Mouse (Mus musculus) small intestine, adult 2 months (tissue): ENCODE measurements around the gene Fam120b. TPM values are rescaled to one million over a fixed set of nuclear protein-coding genes. Genes with fewer than 3 reads are reported as not detected.

Experiments used
- H3K27ac ChIP-seq: fragments of 200-500 bp; 2 replicates; pipeline ENCODE4 v1.5.1; 2012; ENCODE audit warnings: low read depth, low read length, control low read depth, inconsistent platforms; ENCODE audit not compliant: insufficient read depth
- H3K27me3 ChIP-seq: fragments of 200-500 bp; 2 replicates; pipeline ENCODE4 v1.6.1; 2012; ENCODE audit warnings: mild to moderate bottlenecking, moderate library complexity, low read length, inconsistent platforms; ENCODE audit not compliant: control insufficient read depth, insufficient read depth
- H3K36me3 ChIP-seq: fragments of 200-500 bp; 2 replicates; pipeline ENCODE4 v1.6.1; 2012; ENCODE audit warnings: mild to moderate bottlenecking, low read length, control low read depth, inconsistent platforms; ENCODE audit not compliant: control insufficient read depth, insufficient read depth
- H3K4me1 ChIP-seq: fragments of 200-500 bp; 2 replicates; pipeline ENCODE4 v1.6.1; 2012; ENCODE audit warnings: low read length, inconsistent platforms, mixed read lengths; ENCODE audit not compliant: control insufficient read depth, insufficient read depth, insufficient read length
- H3K4me3 ChIP-seq: fragments of 200-500 bp; 2 replicates; pipeline ENCODE4 v1.5.1; 2012; ENCODE audit warnings: low read depth, mild to moderate bottlenecking, control low read depth, inconsistent platforms, low read length, moderate library complexity
- CTCF ChIP-seq: fragments of 200-500 bp; IDR thresholded peaks from 2 replicates; pipeline ENCODE4 v1.5.1; 2012; ENCODE audit warnings: low read depth, mild to moderate bottlenecking, control low read depth, inconsistent platforms, low read length, moderate library complexity, mixed read lengths; ENCODE audit not compliant: insufficient replicate concordance, insufficient read length; ENCODE audit errors: extremely low read depth
- POLR2A ChIP-seq: fragments of 200-500 bp; IDR thresholded peaks from 2 replicates; pipeline ENCODE4 v1.6.1; 2012; ENCODE audit warnings: low read depth, mild to moderate bottlenecking, control low read depth, inconsistent platforms, low read length, moderate library complexity
- WGBS: fragments of 180-500 bp; shearing (Covaris S2); methylation state at CpG from one replicate; pipeline ENCODE4 v1.1.7; 2018; 5-methylcytosine and 5-hydroxymethylcytosine counted together
- polyA plus RNA-seq: library from polyadenylated mRNA; depleted of rRNA; stranded (reverse); fragments of >200 nt; gene quantifications from 2 replicates; pipeline ENCODE4 v1.2.3, GENCODE M21; 2012; rRNA removed

Fam120b gene
- polyA plus RNA-seq, 1 experiment = 7.6 TPM

DNA sequence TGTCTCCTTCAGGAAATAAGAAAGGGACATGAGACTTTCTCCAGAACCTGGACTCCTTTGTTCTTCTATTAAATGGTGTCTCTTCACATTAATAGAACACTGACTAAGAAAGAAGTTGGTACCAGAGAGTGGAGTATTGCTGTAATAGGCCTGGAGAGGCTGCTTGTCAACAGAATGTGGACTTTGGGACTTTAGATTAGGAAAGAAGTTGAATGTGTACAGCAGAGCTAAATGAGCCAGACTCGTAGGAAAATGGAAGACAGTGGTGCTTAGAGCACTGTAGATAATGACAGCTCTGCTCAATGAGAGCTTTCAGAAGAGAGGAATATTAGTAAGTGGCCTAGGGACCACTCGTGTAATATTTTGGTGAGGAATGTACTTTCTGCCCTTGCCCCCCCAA lies 60.6 kb downstream of the Fam120b start:
- no peaks in the 10 kb centered on the region for H3K36me3 ChIP-seq
- no peak overlapping the region for H3K4me3 ChIP-seq
- H3K4me1 ChIP-seq = no peaks in the 10 kb centered on the region
- TF ChIP-seq CTCF (no peak), POLR2A (no peak)
- no peak overlapping the region for H3K27ac ChIP-seq
- 40% methylated on average over 2 of the region's 2 CpGs for WGBS
- H3K27me3 ChIP-seq = no peaks in the 10 kb centered on the region

DNA sequence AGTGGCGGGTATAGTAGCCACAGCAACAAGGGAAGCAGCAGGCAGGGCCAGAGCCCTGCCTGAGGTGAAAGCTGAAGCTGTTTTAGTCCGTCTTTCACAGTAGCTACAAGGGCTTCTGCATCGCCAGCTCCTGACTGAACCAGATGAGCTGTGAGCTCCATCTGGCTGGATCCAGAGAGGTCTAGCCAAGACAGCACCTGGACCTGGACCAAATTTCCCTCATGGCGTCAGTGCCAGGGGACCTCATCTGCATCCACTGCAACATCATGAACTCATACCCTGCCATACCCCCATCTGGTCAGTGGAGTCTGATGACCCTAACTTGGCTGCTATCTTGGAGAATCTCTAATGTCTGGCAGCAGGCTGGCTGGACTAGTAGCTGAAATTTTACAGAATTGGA lies 63.8 kb downstream of the Fam120b start:
- Histone ChIP-seq H3K36me3 (no peaks in the 10 kb centered on the region), H3K27ac (no peak overlapping the region), H3K4me1 (no peaks in the 10 kb centered on the region), H3K27me3 (no peaks in the 10 kb centered on the region), H3K4me3 (no peak overlapping the region)
- TF ChIP-seq CTCF = no peak
- no peak for TF ChIP-seq POLR2A
- WGBS = 91% methylated on average over 4 of the region's 4 CpGs

DNA sequence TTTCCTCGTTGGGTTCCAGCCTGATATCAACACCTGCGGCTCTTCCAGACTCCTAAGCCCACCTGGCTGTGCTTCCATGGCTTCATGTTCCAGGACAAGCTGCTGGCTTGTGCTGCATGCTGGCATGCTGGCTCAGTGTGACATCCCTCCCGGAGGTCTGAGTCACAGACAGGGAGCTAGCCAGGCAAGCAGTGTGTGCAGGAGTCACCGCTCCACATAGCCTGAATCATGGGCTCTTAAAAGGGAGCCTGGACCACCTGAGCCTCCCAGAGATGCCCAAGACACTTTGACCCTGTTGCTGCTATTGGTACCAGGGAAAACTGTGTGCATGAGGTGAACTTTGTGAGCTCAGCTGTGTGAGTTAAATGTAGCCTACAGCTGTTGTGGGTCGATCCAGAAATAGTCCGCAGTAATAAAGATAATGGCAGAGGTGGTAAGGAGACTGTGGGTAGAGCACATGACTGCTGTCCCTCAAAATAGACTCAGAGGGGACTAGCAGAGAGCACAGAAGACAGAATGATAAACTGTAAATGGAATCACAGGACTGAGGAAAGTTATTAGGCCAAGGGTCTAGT lies 66.0 kb downstream of the Fam120b start:
- TF ChIP-seq CTCF = no peak
- no peak for TF ChIP-seq POLR2A
- WGBS = 77% methylated on average over 6 of the region's 6 CpGs
- H3K36me3 ChIP-seq = 0 out of 2 replicates have a peak, but pooled peaks cover under 1% of the 10 kb centered on the region

DNA sequence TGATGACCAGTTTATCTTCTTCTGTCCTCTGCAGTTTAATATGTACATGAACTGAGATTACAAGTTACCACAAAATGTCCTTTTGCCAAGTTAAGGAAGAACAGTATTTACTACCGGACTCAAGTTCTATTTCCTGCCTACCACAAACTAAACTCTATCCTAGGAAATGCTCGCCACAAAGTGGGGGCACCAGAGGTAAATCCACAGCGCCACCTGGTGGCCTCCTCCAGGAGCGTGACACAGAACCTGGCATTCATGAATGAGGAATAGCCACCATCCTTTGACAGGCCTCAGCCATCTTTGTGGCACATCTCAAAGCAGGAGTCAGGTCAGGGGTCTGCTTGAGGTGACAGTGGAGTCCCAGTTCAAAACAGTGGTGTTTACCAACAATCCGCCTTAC lies 71.7 kb downstream of the Fam120b start:
- H3K27me3 ChIP-seq = no peaks in the 10 kb centered on the region
- peaks cover 12% of the 10 kb centered on the region for H3K36me3 ChIP-seq
- TF ChIP-seq CTCF (peak; percentile 95; the same call in 1 of the 2 replicates), POLR2A (no peak)
- H3K4me3 ChIP-seq = no peak overlapping the region
- H3K4me1 ChIP-seq = no peaks in the 10 kb centered on the region
- WGBS = 18% methylated on average over 5 of the region's 5 CpGs
- no peak overlapping the region for H3K27ac ChIP-seq

More for the DNA sequence above, 66.0 kb downstream of the Fam120b start:
- no peaks in the 10 kb centered on the region for H3K27me3 ChIP-seq
- no peak overlapping the region for H3K27ac ChIP-seq
- no peak overlapping the region for H3K4me3 ChIP-seq
- no peaks in the 10 kb centered on the region for H3K4me1 ChIP-seq

DNA sequence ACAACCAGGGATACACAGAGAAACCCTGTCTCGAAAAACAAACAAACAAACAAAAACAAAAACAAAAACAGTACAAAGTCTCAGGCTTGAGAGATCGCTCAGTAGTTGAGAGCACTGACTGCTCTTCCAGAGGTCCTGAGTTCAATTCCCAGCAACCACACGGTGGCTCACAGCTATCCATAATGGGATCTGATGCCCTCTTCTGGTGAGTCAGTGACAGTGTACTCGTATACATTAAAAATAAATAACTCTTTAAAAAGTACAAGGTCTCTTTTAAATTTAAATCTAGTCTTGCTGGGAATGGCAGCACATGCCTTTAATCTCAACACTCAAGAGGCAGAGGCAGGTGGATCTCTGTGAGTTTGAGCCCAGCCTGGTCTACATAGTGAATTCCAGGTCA lies 76.7 kb downstream of the Fam120b start:
- Histone ChIP-seq H3K4me1 (no peaks in the 10 kb centered on the region), H3K4me3 (no peak overlapping the region), H3K27me3 (no peaks in the 10 kb centered on the region), H3K36me3 (peaks cover 49% of the 10 kb centered on the region), H3K27ac (no peak overlapping the region)
- peak; percentile 20; the same call in 1 of the 2 replicates for TF ChIP-seq CTCF
- no peak for TF ChIP-seq POLR2A
- 87% methylated on average over 4 of the region's 4 CpGs for WGBS

Other genes starting within 250 kb of the Fam120b start
- 22.4 and 52.5 TPM in 2 replicates for gene Dll1, start 19.3 kb upstream of the Fam120b start, polyA plus RNA-seq
- gene Psmb1, start 103.5 kb downstream of the Fam120b start, polyA plus RNA-seq = 27.0 and 54.2 TPM in 2 replicates
- gene Tbp, start 103.7 kb downstream of the Fam120b start, polyA plus RNA-seq = 12.6 and 28.4 TPM in 2 replicates
- gene Pdcd2, start 131.1 kb downstream of the Fam120b start, polyA plus RNA-seq = 20.2 and 35.3 TPM in 2 replicates
- 2.1 and 3.0 TPM in 2 replicates for gene Prdm9, start 168.2 kb downstream of the Fam120b start, polyA plus RNA-seq